Mouse (Mus musculus) small intestine, adult 2 months (tissue): ENCODE measurements around the gene Nppa.
"Not testable (repeated sequence)": the region's sequence is repeated elsewhere in the genome, so short reads cannot be mapped to it uniquely, and the experiment has no call there.

Experiments
- CTCF ChIP-seq: fragments of 200-500 bp; IDR thresholded peaks from 2 replicates; pipeline ENCODE4 v1.5.1; 2012; ENCODE audit warnings: low read depth, mild to moderate bottlenecking, control low read depth, inconsistent platforms, low read length, moderate library complexity, mixed read lengths; ENCODE audit not compliant: insufficient replicate concordance, insufficient read length; ENCODE audit errors: extremely low read depth
- POLR2A ChIP-seq: fragments of 200-500 bp; IDR thresholded peaks from 2 replicates; pipeline ENCODE4 v1.6.1; 2012; ENCODE audit warnings: low read depth, mild to moderate bottlenecking, control low read depth, inconsistent platforms, low read length, moderate library complexity

GRCm38 (mm10) chr4:148043327-148043726, 42.8 kb downstream of the Nppa start:
- TF ChIP-seq POLR2A, CTCF: not testable (repeated sequence)
